Mouse (Mus musculus) embryonic facial prominence, embryonic 14.5 days (tissue): ENCODE results near the gene Sgce. TPM values are rescaled to one million over a fixed set of nuclear protein-coding genes. Genes with fewer than 3 reads are reported as not detected.
A peak's percentile ranks its signal among the peaks of the same experiment; 100 is the strongest.

Source experiments
- ATAC-seq: fragments of 200-750 bp; cut with Nextera tagmentation; 2 replicates; pipeline ENCODE4 v1.8.0; 2017; ENCODE audit warnings: low read depth, moderate number of reproducible peaks, moderate TSS enrichment
- DNase-seq: peaks from one replicate; pipeline ENCODE4 v3.0.0-alpha.2; 2015; ENCODE audit warnings: low spot score
- H3K27ac ChIP-seq: fragments of 300-500 bp; sonication (generic); replicated peaks from 2 replicates; pipeline ENCODE4 v1.5.1; 2014; ENCODE audit warnings: low read depth, mild to moderate bottlenecking, low read length, moderate library complexity
- H3K27me3 ChIP-seq: fragments of 300-500 bp; sonication (generic); replicated peaks from 2 replicates; pipeline ENCODE4 v1.6.1; 2014; ENCODE audit warnings: low read length; ENCODE audit not compliant: control insufficient read depth, insufficient read depth
- H3K36me3 ChIP-seq: fragments of 300-500 bp; sonication (generic); 2 replicates; pipeline ENCODE4 v1.6.1; 2014; ENCODE audit warnings: low read length, mixed read lengths; ENCODE audit not compliant: control insufficient read depth, insufficient read depth
- H3K4me1 ChIP-seq: fragments of 300-500 bp; sonication (generic); 2 replicates; pipeline ENCODE4 v1.6.1; 2014; ENCODE audit warnings: antibody characterized with exemption, low read length; ENCODE audit not compliant: control insufficient read depth, insufficient read depth
- H3K4me2 ChIP-seq: fragments of 300-500 bp; sonication (generic); 2 replicates; pipeline ENCODE4 v1.6.1; 2014; ENCODE audit warnings: low read depth, mild to moderate bottlenecking, low read length, moderate library complexity, mixed read lengths
- H3K4me3 ChIP-seq: fragments of 300-500 bp; sonication (generic); 2 replicates; pipeline ENCODE4 v1.5.1; 2014; ENCODE audit warnings: low read depth, mild to moderate bottlenecking, low read length
- H3K9ac ChIP-seq: fragments of 300-500 bp; sonication (generic); 2 replicates; pipeline ENCODE4 v1.6.1; 2014; ENCODE audit warnings: low read depth, mild to moderate bottlenecking, low read length, moderate library complexity, mixed read lengths
- H3K9me3 ChIP-seq: fragments of 300-500 bp; sonication (generic); 2 replicates; pipeline ENCODE4 v1.6.1; 2016; ENCODE audit warnings: low read length; ENCODE audit not compliant: control insufficient read depth
- WGBS: fragments of 180-500 bp; shearing (Covaris S2); extraction: QIAGEN DNeasy Blood & Tissue Kit; methylation state at CpG from one replicate; pipeline ENCODE4 v1.1.7; 2014; 5-methylcytosine and 5-hydroxymethylcytosine counted together
- polyA plus RNA-seq: library from polyadenylated mRNA; unstranded; fragments of >200 nt; fragmentation: Nextera tagmentation; extraction: Ambion mirVana; gene quantifications from 2 replicates; pipeline ENCODE4 v1.2.1, GENCODE M21; 2014

The Sgce gene
- polyA plus RNA-seq, 1 experiment from 2014 or later, result 67.1 TPM

DNA sequence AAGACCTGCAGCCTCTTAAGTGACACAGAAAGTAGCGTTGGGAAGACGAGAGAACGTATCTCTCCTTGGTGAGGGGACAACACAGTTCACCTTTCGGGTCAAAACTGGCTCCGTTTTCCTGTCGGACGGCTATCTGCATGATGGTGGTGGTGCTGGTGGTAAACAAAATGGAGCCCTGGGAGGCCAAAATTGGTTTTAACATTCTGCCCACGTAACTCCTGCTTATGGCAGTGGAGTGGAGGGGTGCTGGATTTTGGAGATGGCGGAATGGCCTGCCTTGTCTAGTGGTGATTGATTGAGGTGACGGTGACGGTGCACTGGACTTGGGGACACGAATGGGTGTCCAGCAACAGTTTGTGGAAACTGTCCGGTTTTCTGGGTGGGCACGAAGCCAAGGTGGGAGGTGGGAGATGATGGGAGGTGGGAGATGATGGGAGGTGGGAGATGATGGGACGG is 1.5 kb upstream of the Sgce start:
- Histone ChIP-seq H3K36me3 (no peaks in the 10 kb centered on the region), H3K9me3 (peaks cover 24% of the 10 kb centered on the region), H3K4me2 (peak overlapping the region; percentile 54), H3K4me1 (no peaks in the 10 kb centered on the region), H3K9ac (peak overlapping the region; percentile 51), H3K4me3 (peak overlapping the region; percentile 56), H3K27me3 (no peaks in the 10 kb centered on the region), H3K27ac (peak overlapping the region; percentile 74)
- DNase-seq (no peak), ATAC-seq (peak; percentile 7; the same call in 1 of the 2 replicates)
- WGBS, result 54% methylated on average over 15 of the region's 15 CpGs

DNA sequence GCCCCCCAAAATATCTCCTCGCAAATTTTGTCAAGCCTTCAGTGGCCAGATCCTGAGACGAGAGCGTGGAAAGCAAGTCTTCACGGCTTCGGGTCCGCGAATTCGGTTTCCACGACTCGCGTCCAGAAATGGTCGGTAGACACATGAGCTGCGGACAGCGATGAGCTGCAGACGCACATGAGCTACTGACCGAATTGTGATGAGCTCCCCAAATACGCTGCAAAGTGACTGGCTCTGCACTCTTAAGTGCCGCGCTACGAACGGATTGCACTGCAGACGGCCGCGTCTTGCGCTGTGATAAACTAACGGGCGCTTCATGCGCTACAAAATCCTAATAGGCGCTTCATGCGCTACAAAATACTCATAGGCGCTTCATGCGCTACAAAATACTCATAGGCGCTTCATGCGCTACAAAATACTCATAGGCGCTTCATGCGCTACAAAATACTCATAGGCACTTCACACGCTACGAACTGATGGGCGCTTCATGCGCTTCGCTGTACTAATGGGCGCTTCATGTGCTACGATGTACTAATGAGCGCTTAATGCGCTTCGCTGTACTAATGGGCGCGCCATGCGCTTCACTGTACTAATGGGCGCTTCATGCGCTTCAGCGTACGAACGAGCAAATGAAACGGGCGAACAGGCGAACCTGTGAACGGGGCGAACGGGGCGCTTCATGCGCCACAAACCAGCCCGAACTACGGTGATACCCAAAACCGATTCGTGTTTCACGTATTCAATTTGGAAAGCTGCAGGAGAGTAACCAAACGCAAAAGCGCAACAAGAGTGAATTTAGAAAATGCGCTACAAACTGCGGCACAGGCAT is 884 bp upstream of the Sgce start:
- H3K9ac ChIP-seq, result peak overlapping the region; percentile 51
- H3K9me3 ChIP-seq, result peaks cover 24% of the 10 kb centered on the region
- no peaks in the 10 kb centered on the region for H3K27me3 ChIP-seq
- H3K36me3 ChIP-seq, result no peaks in the 10 kb centered on the region
- H3K4me2 ChIP-seq, result peak overlapping the region; percentile 54
- WGBS, result 64% methylated on average over 71 of the region's 71 CpGs
- H3K4me1 ChIP-seq, result no peaks in the 10 kb centered on the region
- ATAC-seq (peak; percentile 32; the same call in 1 of the 2 replicates), DNase-seq (peak; percentile 92)
- H3K27ac ChIP-seq, result peak overlapping the region; percentile 74
- peak overlapping the region; percentile 56 for H3K4me3 ChIP-seq

- Histone ChIP-seq H3K4me2 (peak overlapping the region; percentile 54), H3K9ac (peak overlapping the region; percentile 78), H3K9me3 (peaks cover 24% of the 10 kb centered on the region), H3K4me3 (peak overlapping the region; percentile 56), H3K36me3 (no peaks in the 10 kb centered on the region), H3K27ac (peak overlapping the region; percentile 77), H3K4me1 (no peaks in the 10 kb centered on the region; the same call in 1 of the 2 replicates), H3K27me3 (no peaks in the 10 kb centered on the region)
- DNase-seq (peak; percentile 74), ATAC-seq (no peak)
- WGBS, result 44% methylated on average over 20 of the region's 22 CpGs
Observed at GRCm38 (mm10) chr6:4746036-4746695, 841 bp downstream of the Sgce start.

DNA sequence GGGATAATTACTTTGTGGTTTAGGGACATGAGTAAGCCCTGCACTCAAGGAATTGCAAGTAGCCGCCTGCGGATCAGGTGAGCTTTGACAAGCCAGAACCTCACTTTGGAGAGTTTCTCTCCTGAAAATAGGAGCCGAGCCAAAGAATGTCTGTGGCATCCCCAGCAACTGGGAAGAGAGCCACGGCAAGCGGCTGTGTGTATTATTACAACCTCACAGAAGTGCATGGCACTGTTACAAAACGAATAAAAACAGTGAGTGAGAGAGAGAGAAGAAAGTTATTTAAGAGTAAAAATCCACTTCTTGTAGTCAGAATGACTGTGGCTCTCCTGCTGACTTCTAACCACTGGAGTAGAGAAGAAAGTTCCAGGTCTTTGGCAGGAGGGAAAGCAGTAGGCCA is 6.5 kb downstream of the Sgce start:
- H3K4me3 ChIP-seq, result no peak overlapping the region
- DNase-seq (peak; percentile 93), ATAC-seq (0 out of 2 replicates have a peak, but pooled peaks have one; percentile 53)
- no peak overlapping the region for H3K9ac ChIP-seq
- peak overlapping the region; percentile 24; the same call in 1 of the 2 replicates for H3K4me2 ChIP-seq
- H3K9me3 ChIP-seq, result no peaks in the 10 kb centered on the region
- H3K27me3 ChIP-seq, result no peaks in the 10 kb centered on the region
- WGBS, result 8% methylated on average over 6 of the region's 6 CpGs
- peak overlapping the region; percentile 65 for H3K27ac ChIP-seq
- H3K4me1 ChIP-seq, result peaks cover 17% of the 10 kb centered on the region
- no peaks in the 10 kb centered on the region for H3K36me3 ChIP-seq

DNA sequence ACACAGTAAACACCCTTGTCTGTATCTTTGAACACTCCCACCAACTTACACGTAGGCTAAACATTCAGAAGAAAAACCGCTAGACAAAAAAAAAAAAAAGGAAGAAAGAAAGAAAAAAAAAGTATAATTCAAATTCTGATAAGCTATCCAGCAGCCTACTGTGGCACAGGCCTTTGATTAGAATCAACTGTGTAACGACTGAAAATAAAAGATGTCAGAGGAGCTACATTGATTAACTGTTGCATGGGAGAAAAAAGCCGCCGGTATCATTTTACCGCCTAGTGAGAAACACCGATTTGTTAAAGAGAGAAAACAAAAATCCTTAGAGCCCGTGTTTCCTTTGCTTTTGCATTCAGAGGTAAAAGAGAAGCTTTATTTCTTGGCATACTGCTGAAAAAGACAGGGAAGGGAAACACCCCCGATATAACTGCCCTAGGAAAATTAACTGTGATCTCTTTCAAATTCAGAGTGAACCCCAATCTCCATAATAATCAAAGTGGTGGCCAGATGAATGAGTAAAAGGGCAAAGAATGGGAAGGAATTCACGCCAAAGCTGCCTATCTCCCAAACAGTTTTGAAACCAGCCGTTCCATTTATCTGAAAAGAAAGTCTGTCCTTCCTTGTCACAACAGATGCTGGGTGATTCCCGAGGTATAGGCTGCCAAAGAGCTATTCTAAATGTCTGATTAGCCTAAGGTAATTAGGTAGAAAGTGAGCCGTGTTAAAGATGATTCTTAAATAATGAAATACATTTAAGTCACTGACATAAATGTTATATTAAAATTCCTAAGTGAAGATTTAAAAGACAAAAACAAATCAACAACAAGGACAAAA is 7.3 kb downstream of the Sgce start:
- Histone ChIP-seq H3K4me1 (peaks cover 17% of the 10 kb centered on the region), H3K27ac (no peak overlapping the region), H3K9me3 (no peaks in the 10 kb centered on the region), H3K9ac (no peak overlapping the region), H3K27me3 (no peaks in the 10 kb centered on the region), H3K36me3 (no peaks in the 10 kb centered on the region), H3K4me3 (no peak overlapping the region), H3K4me2 (peak overlapping the region; percentile 11; the same call in 1 of the 2 replicates)
- WGBS, result 20% methylated on average over 13 of the region's 13 CpGs
- DNase-seq (no peak), ATAC-seq (no peak)

- no peaks in the 10 kb centered on the region for H3K36me3 ChIP-seq
- no peaks in the 10 kb centered on the region for H3K9me3 ChIP-seq
- no peak overlapping the region for H3K27ac ChIP-seq
- 47% methylated on average over 2 of the region's 2 CpGs for WGBS
- no peaks in the 10 kb centered on the region for H3K27me3 ChIP-seq
- no peak overlapping the region for H3K4me3 ChIP-seq
- no peak for DNase-seq
- H3K9ac ChIP-seq, result no peak overlapping the region
- peaks cover 17% of the 10 kb centered on the region for H3K4me1 ChIP-seq
- H3K4me2 ChIP-seq, result no peak overlapping the region
- no peak for ATAC-seq
Observed at GRCm38 (mm10) chr6:4738717-4739116, 8.3 kb downstream of the Sgce start.

- Histone ChIP-seq H3K4me1 (peaks cover 17% of the 10 kb centered on the region), H3K9ac (no peak overlapping the region), H3K36me3 (no peaks in the 10 kb centered on the region), H3K9me3 (no peaks in the 10 kb centered on the region), H3K4me2 (no peak overlapping the region), H3K4me3 (no peak overlapping the region), H3K27me3 (no peaks in the 10 kb centered on the region), H3K27ac (no peak overlapping the region)
- 40% methylated on average over 11 of the region's 11 CpGs for WGBS
- no peak for DNase-seq
- ATAC-seq, result peak; percentile 41; the same call in 1 of the 2 replicates
Observed at GRCm38 (mm10) chr6:4738034-4738629, 8.9 kb downstream of the Sgce start.

DNA sequence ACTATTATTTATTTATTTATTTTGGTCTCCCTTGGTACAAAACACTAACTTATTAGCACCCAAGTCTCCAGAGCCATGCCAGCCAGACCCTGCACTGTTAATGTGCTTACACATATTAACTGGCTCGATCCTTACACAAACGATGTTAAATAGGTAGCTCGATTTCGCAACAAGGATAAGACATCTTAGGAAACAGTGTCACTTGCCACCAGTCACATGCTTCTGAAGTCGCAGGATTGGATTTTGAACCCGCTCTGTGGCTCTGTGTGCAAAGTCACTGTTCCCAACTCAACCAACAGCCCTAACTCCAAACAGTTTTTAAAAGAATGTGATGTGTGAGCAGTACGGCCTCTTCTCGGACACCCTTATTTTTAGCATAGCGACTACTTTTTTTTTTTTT is 10.6 kb downstream of the Sgce start:
- no peak for ATAC-seq
- Histone ChIP-seq H3K4me2 (no peak overlapping the region), H3K9ac (no peak overlapping the region), H3K4me1 (peaks cover 17% of the 10 kb centered on the region), H3K27ac (no peak overlapping the region), H3K27me3 (no peaks in the 10 kb centered on the region), H3K4me3 (no peak overlapping the region), H3K36me3 (no peaks in the 10 kb centered on the region), H3K9me3 (no peaks in the 10 kb centered on the region)
- WGBS, result 88% methylated on average over 9 of the region's 9 CpGs
- DNase-seq, result no peak
